Mouse (Mus musculus) T-helper 1 cell (primary cell): ENCODE data around the gene Gna15.

Source experiments
- in situ Hi-C: fragments of 300-600 bp; cut with MboI, MseI; formaldehyde crosslinking; loops from one replicate; pipeline ENCODE4 v1.15.1; 2025; ENCODE audit warnings: high pct_unique_total_duplicates

Gna15 gene

DNA sequence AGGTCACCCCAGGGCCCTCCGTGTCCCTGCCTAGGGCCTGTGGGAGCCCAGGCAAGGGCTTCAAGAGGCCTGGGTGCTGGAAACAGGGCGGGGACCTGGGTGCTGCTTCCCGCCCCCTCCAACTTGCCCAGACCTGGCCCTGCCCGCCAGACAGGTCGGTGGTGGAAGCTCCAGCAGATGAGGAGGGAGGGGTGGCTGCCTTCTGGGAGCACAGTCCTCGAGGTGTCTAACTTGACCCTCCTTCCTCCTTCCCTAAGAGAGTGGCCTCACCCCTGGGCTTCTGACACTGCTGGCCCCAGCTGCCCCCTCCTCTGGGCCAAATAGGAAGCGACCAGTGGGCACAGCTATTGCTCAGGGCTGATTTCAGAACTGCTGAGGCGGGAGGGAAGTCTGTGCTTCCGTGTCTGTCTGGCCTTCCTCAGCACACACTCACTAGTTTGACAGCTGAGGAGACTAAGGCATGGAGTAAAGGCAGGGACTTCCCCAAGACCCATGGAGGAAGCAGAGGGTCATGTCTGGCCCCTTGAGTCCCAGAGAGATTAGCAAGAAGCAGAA, at the start of gene Gna15:
Gene Gna15 (minus strand): TSS at position 175 of the 555 bp plus-strand sequence.
- in situ Hi-C loops = no loop called here

DNA sequence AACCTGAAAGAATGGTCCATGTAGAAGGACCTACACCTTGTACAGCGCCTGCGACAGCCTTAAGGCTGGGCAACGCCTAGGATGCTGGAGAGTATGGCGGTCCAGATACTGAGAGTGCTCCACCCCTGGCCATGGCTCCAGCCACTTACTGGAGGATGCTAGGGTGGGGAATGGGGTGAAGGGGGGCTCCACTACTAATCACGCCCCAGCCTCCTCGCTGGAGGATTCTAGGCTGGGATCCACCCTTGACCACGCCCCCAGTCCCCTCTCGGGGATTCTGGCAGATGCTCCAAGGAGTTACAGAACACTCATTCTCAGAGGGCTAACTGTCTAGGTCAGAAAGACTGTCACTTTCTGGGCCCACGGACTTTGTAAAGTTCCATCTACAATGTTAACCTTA, 49.0 kb upstream of the Gna15 start:
- in situ Hi-C loops = no loop called here

GRCm38 (mm10) chr10:81572133-81572671, 48.2 kb upstream of the Gna15 start:
- in situ Hi-C loops = no loop called here

- in situ Hi-C loops = no loop called here
These were observed 47.5 kb upstream of the Gna15 start for GRCm38 (mm10) chr10:81571501-81571876.

DNA sequence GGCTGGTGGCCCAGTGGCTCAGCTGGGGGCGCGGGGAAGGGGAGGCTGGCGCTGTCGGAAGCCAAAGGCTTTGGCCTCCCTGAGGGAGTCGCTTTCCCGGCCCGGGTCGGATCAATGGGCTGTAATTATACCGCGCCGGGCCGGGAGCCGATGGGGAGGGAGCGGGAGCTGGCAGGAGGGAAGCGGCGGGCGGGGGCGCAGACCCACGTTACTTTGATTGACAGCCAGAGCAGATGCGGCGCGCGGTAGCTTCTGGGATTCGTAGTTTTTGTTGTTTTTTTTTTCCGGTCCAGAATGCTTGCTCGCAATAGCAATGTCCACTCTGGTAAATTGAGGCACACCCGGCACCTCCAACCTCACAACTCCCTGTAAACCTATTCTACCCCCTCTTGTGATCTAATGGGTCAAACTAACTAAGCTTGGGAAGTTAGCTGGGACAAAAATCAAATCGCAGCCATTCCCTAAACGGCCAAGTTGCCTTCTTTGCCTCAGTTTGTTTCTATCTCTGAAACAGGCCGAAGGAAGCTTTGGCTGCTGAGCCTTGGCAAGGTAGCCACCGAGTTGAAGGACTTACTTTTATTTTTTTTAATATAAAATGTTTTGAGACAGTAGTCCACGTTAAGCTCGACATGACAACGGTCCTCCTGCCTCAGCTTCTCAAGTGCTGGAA, 46.9 kb upstream of the Gna15 start:
- in situ Hi-C loops = no loop called here

DNA sequence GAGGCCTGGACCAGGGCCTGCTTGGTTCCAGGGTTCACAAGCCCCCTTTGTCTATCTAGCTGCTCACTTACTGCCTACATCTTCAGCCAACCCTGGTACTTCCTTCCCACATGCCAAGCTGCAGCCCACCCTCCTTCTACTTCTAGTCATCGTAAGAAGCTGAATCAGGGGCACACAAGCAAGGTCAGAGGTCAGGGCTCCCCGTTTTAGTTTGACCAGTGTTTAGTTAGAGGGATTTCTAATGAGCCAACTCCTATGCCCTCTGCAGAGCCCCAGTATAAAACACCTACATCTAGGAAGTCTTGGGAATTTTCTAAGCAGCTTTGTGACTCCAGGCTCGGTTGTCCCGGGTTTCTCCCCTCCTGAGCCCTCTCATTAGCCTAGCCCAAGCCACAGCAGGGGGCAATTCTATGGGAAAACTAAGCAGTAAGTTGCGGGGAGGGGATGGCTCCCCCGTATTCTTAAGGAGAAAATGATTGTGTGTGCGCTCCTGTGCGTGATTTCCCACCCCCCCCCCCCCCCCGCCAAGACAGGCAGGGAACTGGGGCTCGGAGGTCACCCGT, 46.3 kb upstream of the Gna15 start:
- in situ Hi-C loops = no loop called here

- in situ Hi-C loops = loop anchor here (5.0 kb wide), 1 partner anchor 33 kb away; the partner anchor contains the start of gene Tle6
These were observed 45.6 kb upstream of the Gna15 start for GRCm38 (mm10) chr10:81569507-81570237.

DNA sequence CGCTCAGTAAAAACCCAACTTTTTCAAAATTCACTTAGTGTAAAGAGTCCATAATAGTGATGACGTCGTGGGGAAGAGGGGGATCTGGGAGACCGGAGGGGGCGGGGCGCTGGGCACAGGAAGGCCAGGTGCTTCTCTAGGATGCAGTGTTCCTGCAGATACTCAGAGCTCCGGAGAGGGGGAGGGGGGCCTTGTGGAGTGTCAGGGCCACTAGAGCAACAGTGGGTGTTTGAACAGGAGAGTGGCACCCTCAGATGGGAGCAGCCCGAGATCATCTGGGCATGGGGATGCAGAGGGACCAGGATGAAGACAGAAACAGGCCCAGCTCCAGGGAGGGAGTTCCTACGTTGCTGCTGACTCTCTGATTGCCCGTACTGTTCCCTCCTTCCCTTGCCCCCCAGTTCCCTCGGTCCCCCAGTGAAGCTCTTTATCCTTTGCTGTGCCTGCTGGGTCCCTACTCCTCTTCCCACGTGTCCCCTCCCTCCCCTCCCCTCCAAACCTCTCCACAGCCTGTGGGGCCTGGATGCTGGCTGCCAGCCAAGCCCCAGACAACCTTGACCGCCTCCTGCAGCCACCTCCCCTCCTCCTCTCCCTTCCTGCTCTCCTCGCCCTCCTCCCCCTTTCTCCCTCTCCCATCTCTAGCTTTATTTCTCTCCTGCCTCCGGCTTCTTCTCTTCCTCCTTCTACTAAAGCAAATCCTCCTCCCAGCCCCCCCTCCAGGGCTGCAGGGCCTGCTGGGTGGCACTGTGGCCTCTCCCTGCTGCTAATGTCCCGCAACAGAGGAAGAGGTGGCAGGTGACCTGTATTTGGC, 44.6 kb upstream of the Gna15 start:
- in situ Hi-C loops = loop anchor here (5.0 kb wide), 1 partner anchor 34 kb away; the partner anchor contains the start of gene Tle6

GRCm38 (mm10) chr10:81565257-81566228, 41.5 kb upstream of the Gna15 start:
- in situ Hi-C loops = loop anchor here (5.0 kb wide), 1 partner anchor 37 kb away; the partner anchor contains the start of gene Tle6

GRCm38 (mm10) chr10:81564734-81565133, 40.7 kb upstream of the Gna15 start:
- in situ Hi-C loops = loop anchor here (5.0 kb wide), 2 partner anchors 38 to 78 kb away; partner anchors contain the start of gene Tle6

DNA sequence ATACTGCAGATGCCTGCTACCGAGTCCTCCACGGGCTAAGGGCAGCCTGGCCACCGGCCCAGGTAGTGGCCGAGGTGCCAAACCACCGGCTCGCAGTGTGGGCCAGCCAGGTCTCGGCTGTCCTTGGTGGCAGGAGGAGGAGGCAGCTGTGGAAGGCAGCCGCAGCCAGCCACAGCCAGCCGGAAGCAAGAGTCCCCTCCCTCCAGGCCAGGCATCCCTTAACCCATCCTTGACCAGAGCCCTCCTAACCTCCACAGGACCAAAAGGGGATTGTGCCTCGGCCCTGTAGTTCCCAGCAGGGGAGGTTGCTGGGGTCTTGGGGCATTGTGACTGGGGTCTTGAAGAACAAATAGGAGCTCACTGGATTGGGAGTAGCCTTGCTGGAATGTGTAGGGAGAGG, 40.2 kb upstream of the Gna15 start:
- in situ Hi-C loops = loop anchor here (5.0 kb wide), 1 partner anchor 78 kb away; no protein-coding TSS in a partner anchor

GRCm38 (mm10) chr10:81563481-81563880, 39.5 kb upstream of the Gna15 start:
- in situ Hi-C loops = loop anchor here (5.0 kb wide), 1 partner anchor 79 kb away; no protein-coding TSS in a partner anchor

GRCm38 (mm10) chr10:81562411-81562810, 38.4 kb upstream of the Gna15 start:
- in situ Hi-C loops = loop anchor here (5.0 kb wide), 1 partner anchor 80 kb away; no protein-coding TSS in a partner anchor

- in situ Hi-C loops = loop anchor here (5.0 kb wide), 1 partner anchor 81 kb away; no protein-coding TSS in a partner anchor
These were observed 36.9 kb upstream of the Gna15 start for GRCm38 (mm10) chr10:81560719-81561459.

- in situ Hi-C loops = loop anchor here (5.0 kb wide), 1 partner anchor 82 kb away; no protein-coding TSS in a partner anchor
These were observed 35.9 kb upstream of the Gna15 start for GRCm38 (mm10) chr10:81559627-81560539.

- in situ Hi-C loops = no loop called here
These were observed 35.2 kb upstream of the Gna15 start, which contains the start of gene Aes for GRCm38 (mm10) chr10:81559163-81559626. Aes (plus strand) TSS chr10:81559488.

DNA sequence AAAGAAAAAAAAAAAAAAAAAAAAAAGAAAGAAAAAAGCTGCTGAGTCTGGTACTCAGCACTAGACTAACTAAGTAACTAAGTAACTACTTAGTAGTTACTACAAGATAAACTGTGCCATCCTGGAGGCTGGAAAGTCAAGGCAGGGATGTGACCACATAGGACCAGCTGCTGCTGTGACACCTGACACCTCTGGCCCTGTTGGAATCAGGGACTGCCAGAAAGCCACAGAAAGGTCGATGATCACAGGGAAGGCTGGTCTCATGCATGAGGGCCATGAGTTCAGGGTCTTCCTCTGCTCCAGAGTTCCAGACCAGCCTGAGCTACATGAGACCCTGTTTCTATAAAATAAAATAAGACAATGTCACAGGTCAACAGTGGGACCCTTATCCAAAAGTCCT, 33.5 kb upstream of the Gna15 start:
- in situ Hi-C loops = no loop called here

DNA sequence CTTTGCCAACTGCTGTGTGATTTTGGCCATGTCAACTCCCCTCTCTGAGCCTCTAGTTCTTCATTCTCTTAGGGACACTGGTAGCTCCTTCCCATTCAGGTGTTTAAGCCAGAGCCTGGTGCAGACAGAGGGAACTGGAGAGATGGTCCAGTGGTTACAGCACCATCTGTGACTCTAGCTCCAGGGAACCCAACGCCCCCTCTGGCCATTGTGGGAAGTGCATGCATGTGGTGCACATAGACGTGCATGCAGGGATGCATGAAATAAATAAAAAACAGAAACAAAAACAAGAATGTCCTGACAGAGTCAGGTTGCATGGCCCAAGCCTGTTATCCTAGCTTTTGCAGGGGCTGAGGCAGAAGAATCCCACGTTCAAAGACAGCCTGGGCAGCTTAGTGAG, 32.3 kb upstream of the Gna15 start:
- in situ Hi-C loops = no loop called here
